Mouse (Mus musculus) embryonic facial prominence, embryonic 15.5 days (tissue): Measurements from ENCODE around the gene Olfr272. TPM values are rescaled to one million over a fixed set of nuclear protein-coding genes. Genes with fewer than 3 reads are reported as not detected.

Experiments
- polyA plus RNA-seq: library from polyadenylated mRNA; unstranded; fragments of >200 nt; fragmentation: Nextera tagmentation; extraction: Ambion mirVana; gene quantifications from 2 replicates; pipeline ENCODE4 v1.2.1, GENCODE M21; 2015

Olfr272 gene
- polyA plus RNA-seq, 1 experiment from 2014 or later = not detected

Other genes with a start within 250 kb of the Olfr272 start
- gene Olfr275, start 104.6 kb downstream of the Olfr272 start, polyA plus RNA-seq = not detected in 2 replicates
- not detected in 2 replicates for gene Olfr273, start 59.9 kb downstream of the Olfr272 start, polyA plus RNA-seq
- gene Olfr270, start 45.4 kb upstream of the Olfr272 start, polyA plus RNA-seq = not detected in 2 replicates
- not detected in 2 replicates for gene Nipsnap3a, start 70.1 kb upstream of the Olfr272 start, polyA plus RNA-seq
- 53.1 and 53.9 TPM in 2 replicates for gene Nipsnap3b, start 92.7 kb upstream of the Olfr272 start, polyA plus RNA-seq
- gene Abca1, start 240.7 kb upstream of the Olfr272 start, polyA plus RNA-seq = 8.2 and 9.2 TPM in 2 replicates